Mouse (Mus musculus): ENCODE results near the gene Prr12. TPM values are rescaled to one million over a fixed set of nuclear protein-coding genes. Genes with fewer than 3 reads are reported as not detected.
A peak's percentile ranks its signal among the peaks of the same experiment; 100 is the strongest.
"Not testable (repeated sequence)": the region's sequence is repeated elsewhere in the genome, so short reads cannot be mapped to it uniquely, and the experiment has no call there.

The Prr12 gene
- polyA plus RNA-seq, 1 experiment from 2014 or later, result 9.0 TPM

GRCm38 (mm10) chr7:45024281-45025248 lies 28.1 kb downstream of the Prr12 start:
- no peak for DNase-seq (ENCODE audit: low spot score)

GRCm38 (mm10) chr7:45023711-45024110 lies 29.0 kb downstream of the Prr12 start:
- not testable (repeated sequence) for DNase-seq (ENCODE audit: low spot score)

GRCm38 (mm10) chr7:45020225-45020624 lies 32.5 kb downstream of the Prr12 start:
- no peak for DNase-seq (ENCODE audit: low spot score)

DNA sequence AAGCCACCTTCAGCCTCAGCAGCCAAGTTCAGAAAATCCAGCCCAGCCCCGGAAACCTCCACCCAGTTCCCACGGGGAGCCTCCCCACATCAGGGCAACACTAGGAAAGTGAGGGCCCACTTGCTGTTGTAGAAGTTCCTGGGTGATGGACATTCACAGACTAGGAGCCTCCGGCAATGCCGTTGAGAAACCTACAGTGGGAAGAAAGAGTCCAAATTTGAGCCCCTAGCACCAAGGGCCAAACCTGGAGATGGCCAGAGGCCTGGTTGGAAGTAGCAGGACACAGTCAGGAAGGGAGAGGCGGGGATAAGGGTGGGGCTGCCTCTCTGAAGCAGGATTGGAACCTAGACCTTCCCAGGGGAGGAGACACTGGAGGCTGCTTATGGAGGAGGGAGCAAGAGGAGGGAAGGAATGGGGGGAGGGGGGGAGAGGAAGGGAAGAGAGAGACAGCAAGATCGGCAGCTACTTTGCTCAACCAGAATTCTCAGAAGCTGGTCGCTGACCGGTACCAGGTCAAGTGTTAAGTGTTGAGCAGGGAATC lies 33.6 kb downstream of the Prr12 start:
- DNase-seq (ENCODE audit: low spot score), result no peak

DNA sequence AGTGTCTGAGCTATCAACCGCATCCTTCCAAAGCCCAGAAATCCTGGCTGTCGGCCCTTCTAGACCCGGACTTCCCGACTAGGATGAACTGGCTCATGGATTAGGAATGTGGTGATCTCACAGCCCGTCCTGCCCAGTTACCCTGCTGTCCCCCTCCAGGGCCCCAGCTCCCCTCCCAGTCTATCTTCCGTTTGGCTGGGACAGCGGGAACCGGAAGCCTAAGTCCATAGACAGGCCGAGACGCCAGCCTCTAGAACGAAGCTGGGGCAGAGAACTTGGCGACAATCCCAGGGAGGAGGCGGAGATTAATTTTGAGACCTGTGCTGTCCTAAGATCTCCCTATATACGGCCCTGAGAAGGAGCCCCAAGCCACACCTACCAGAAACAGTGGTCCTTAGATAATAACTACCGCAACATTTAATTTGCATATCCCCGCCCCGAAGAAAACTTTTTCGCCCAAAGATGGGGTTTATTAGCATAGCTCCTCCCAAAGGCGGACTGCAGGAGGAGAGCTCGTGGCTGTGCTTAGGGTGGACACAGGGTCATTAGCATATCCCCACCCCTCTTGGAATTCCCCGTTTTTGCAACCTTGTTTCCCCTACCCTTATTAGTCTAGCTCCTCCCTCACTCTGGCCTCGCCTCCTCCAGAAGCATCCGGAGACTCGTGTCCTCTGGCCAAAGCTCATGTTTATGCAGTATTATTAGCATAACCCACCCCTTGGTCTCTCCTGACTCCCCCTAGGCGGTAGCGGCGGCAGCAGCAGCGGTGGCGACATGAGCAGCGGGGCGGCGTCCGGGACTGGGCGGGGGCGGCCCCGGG lies 35.2 kb downstream of the Prr12 start, which contains the start of gene Rras:
Gene Rras (plus strand): TSS at position 720 of the 820 bp plus-strand sequence.
- DNase-seq (ENCODE audit: low spot score), result peak; percentile 86

DNA sequence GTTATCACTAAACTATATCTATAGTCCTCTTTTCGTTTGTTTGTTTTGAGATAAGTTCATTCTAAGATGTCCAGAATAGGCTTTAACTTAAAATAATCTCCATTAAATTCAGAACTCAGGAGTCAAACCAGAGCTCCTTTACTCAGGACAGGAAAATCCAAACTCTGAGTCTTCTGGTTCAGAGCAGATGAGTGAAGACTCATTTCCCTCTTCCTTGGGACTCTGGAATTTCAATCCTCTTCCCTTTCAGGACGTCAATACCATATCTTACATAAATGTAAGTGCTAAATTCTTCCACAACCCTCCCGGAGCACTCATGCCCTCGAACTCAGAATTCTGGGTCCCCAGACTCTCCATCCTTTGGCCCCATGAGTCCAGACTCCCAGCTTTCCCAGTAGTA lies 35.9 kb downstream of the Prr12 start:
- peak; percentile 18 for DNase-seq (ENCODE audit: low spot score)

DNA sequence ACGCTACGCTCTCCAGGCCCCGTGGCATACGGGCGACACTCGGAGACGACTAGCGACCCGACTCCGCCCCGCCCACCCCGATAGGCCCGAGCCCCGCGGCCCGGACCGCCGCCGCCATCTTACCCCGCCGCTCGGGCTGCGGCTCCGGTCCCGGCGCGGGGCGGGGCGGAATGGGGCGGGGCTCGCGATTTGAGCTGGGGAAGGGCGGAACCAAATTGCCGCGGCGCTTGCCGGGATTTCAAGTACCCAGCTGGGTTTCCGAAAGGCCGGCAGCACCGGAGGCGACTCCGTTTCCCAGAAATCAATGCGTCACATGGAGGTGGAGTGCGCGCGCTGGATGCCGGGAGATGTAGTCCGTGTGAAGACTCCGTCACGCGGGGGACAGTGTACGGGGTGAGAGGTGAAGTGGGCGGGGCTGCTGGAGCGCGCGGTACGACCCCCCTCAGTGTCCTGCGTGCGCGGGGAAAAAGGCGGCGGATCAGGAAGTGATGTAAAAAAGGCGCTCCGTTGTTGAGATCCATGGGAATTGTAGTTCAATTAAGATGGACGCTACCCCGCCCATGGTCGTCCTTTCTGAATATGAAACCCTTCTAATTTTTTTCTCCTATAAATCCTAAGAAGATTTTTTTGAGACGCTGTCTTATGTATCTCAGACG lies 36.6 kb downstream of the Prr12 start, which contains the start of gene Scaf1:
Gene Scaf1 (minus strand): TSS at position 407 of the 656 bp plus-strand sequence.
- DNase-seq (ENCODE audit: low spot score), result peak; percentile 100

GRCm38 (mm10) chr7:45015344-45015956 lies 37.2 kb downstream of the Prr12 start:
- no peak for DNase-seq (ENCODE audit: low spot score)

DNA sequence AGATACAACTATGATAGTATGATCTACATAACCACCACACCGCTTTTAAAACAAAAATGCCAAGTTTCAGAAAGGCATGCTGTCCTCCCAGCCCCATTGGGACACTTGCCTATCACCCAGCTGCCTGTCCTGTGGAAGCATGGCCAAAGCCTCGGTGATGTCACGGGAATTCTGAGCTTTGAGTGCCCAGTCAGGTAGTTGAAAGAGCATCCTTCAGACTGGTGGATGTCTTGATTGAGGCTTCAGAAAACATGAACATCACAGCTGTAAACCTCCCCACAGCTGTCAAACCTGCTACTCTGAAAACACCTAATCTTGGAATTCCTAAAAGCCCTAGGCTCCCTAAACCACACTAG lies 38.6 kb downstream of the Prr12 start:
- no peak for DNase-seq (ENCODE audit: low spot score)

GRCm38 (mm10) chr7:45013366-45014095 lies 39.1 kb downstream of the Prr12 start:
- DNase-seq (ENCODE audit: low spot score), result no peak

- no peak for DNase-seq (ENCODE audit: low spot score)
These were observed 39.9 kb downstream of the Prr12 start for GRCm38 (mm10) chr7:45012824-45013223.

- DNase-seq (ENCODE audit: low spot score), result no peak
These were observed 40.7 kb downstream of the Prr12 start for GRCm38 (mm10) chr7:45012011-45012410.

DNA sequence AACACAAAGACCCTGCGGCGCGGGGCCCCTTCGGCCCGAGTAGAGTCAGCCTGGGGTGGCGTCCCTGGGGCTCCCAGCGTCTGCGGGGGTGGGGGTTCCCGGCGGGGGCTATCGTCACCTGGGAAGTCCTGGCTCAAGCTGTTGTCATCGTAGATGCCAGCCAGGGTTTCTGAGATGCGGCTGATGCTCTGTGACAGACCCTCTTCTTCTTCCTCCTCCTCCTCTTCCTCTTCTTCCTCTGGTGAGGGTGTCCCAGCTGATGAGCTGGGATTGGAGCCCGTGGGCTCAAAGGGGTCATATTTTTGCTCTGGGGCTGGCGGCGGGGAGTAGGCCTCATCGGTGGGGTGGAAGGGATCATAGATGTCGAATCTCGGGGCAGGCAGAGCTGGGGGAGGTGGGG lies 44.3 kb downstream of the Prr12 start:
- DNase-seq (ENCODE audit: low spot score), result no peak

DNA sequence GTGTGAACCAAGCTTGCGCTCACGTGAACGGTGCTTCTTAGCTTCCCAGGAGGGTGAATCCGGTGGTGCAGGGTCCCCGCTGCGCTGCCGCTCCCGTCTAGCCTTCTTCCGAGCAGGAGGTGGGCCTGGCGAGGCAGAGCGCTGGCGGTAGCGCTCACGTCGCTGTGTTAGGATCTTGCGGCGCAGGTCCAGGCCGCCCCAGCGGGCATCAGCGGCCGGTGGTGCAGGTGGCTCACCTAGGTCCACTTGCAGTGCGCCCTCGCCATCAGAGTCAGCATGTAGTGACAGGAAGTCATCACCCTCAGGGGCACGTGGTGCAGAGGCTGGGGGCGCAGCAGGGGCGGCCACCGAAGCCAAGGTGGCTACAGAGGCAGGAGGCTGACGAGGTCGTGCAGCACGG lies 44.8 kb downstream of the Prr12 start:
- DNase-seq (ENCODE audit: low spot score), result no peak

- DNase-seq (ENCODE audit: low spot score), result no peak
These were observed 45.5 kb downstream of the Prr12 start for GRCm38 (mm10) chr7:45007141-45007540.

DNA sequence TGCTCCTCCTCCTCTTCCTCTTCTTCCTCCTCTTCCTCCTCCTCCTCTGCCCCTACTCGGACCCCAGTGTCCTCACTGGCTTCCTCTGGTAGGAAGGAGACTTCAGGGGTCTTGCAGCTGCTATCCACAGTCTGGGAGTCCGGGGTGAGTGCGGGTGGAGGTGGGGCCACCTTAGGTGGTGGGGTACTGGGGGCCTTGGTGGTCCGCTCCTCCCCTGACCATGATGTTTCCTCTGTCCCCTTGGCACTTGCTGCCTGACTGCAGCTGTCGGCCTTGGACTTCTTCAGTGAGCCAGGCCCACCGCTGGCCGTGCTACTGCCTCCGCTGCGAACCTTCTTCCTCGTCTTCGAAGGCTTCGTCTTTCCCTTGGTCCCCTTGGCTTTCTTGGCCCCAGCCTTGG lies 46.2 kb downstream of the Prr12 start:
- no peak for DNase-seq (ENCODE audit: low spot score)

DNA sequence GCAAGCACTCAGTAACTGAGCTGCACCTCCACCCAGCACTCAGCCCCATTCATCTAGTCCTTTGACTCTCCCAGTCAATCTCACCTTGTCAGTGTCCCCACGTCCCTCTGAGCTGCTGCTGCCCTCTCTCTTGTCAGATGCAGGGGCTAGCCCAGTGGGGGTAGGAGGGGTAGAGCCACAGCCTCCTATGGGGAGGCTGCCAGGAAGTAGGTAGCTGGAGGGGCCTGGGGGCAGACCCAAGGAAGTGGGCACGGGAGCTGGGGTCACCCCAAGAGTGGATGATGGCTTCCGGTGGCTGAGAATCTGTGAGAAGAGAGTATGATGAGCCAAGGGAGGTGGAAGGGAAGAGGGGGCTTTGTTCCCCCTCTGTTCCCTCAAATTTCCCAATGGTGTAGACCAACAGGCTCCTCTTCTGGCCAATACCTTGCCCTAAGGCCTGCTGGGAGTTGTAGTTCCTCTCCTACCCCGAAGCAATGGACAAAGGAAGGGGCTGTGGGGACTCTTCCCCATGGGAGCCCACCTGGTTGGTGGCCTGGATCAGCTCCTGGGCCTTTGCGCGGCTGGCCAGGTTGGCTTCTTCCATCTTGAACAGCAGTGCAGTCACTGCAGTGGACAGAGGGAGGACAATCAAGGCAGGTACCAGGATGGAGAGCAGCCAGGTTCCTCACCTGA lies 47.2 kb downstream of the Prr12 start:
- DNase-seq (ENCODE audit: low spot score), result no peak

GRCm38 (mm10) chr7:45004546-45004945 lies 48.1 kb downstream of the Prr12 start:
- no peak for DNase-seq (ENCODE audit: low spot score)

DNA sequence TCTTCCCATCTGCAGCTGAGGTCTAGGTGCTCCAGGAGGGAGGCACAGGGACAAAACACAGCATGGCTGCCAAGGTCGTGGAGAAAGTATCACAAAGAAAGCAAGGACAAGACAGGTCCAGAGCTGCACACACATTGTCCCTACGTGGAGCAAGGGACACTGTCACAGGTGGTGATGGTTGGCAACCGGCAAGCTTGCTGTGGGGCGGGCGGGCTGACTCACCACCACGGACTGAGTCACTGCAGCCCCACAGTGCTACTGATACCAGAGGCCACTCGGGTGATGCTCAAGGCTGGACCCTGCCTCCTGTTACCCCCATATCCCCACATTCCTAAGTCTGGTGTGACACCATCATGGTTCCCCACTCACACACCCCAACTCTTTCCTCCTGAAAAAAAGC lies 50.2 kb downstream of the Prr12 start:
- DNase-seq (ENCODE audit: low spot score), result no peak
